Mouse (Mus musculus) heart, adult 2 months (tissue): ENCODE results near the gene Dsel. TPM values are rescaled to one million over a fixed set of nuclear protein-coding genes. Genes with fewer than 3 reads are reported as not detected.

Source experiments
- DNase-seq, 2 experiments: peaks; one replicate each; pipeline ENCODE4 v3.0.0; 2021
- H3K27ac ChIP-seq: fragments of 200-600 bp; 2 replicates; pipeline ENCODE4 v1.8.1; 2022
- H3K27me3 ChIP-seq: fragments of 200-500 bp; 2 replicates; pipeline ENCODE4 v1.6.1; 2012; ENCODE audit warnings: mild to moderate bottlenecking, low read length, inconsistent platforms, mixed read lengths; ENCODE audit not compliant: control insufficient read depth, insufficient read depth
- H3K36me3 ChIP-seq: fragments of 200-500 bp; 2 replicates; pipeline ENCODE4 v1.6.1; 2012; ENCODE audit warnings: low read length, inconsistent platforms; ENCODE audit not compliant: control insufficient read depth, insufficient read depth
- H3K4me1 ChIP-seq: fragments of 200-500 bp; 2 replicates; pipeline ENCODE4 v1.6.1; 2011; ENCODE audit warnings: low read length; ENCODE audit not compliant: control insufficient read depth, insufficient read depth
- H3K4me3 ChIP-seq: fragments of 200-600 bp; 2 replicates; pipeline ENCODE4 v1.8.1; 2022
- H3K79me2 ChIP-seq: fragments of 200-500 bp; replicated peaks from 2 replicates; pipeline ENCODE4 v1.6.1; 2012; ENCODE audit warnings: mild to moderate bottlenecking, inconsistent platforms, low read length, moderate library complexity, mixed read lengths; ENCODE audit not compliant: control insufficient read depth, insufficient read depth
- H3K9ac ChIP-seq: fragments of 200-500 bp; 2 replicates; pipeline ENCODE4 v1.6.1; 2012; ENCODE audit warnings: low read depth, mild to moderate bottlenecking, control low read depth, inconsistent platforms, low read length, mixed read lengths
- CTCF ChIP-seq: fragments of 200-600 bp; IDR thresholded peaks from 2 replicates; pipeline ENCODE4 v1.8.1; 2022; ENCODE audit warnings: antibody characterized with exemption, mild to moderate bottlenecking, moderate library complexity
- EP300 ChIP-seq: fragments of 200-500 bp; IDR thresholded peaks from 2 replicates; pipeline ENCODE4 v1.6.1; 2011; ENCODE audit warnings: low read depth, low read length, control low read depth; ENCODE audit not compliant: insufficient read depth
- POLR2A ChIP-seq: fragments of 200-500 bp; IDR thresholded peaks from 2 replicates; pipeline ENCODE4 v1.6.1; 2011; ENCODE audit warnings: mild to moderate bottlenecking, low read depth, low read length, control low read depth; ENCODE audit not compliant: insufficient read depth
- WGBS: fragments of 180-500 bp; shearing (Covaris S2); methylation state at CpG from one replicate; pipeline ENCODE4 v1.1.7; 2018; 5-methylcytosine and 5-hydroxymethylcytosine counted together
- intact Hi-C: fragments of 180-260 bp; cut with DNase I; formaldehyde crosslinking; loops from one replicate; pipeline ENCODE4 v1.15.1; 2025
- long read RNA-seq: library from polyadenylated mRNA; stranded (forward); transcript quantifications from one replicate; pipeline ENCODE4 v2.0.0, GENCODE M21; 2021
- polyA plus RNA-seq: library from polyadenylated mRNA; depleted of rRNA; stranded (reverse); fragments of >200 nt; gene quantifications from 2 replicates; pipeline ENCODE4 v1.2.3, GENCODE M21; 2012; rRNA removed
- total RNA-seq, 2 experiments: library from RNA; stranded (reverse); gene quantifications; 2 replicates each; pipeline ENCODE4 v1.2.3; 2021

Gene Dsel
- total RNA-seq (1 to 10 TPM; 4.1 to 4.7 TPM), polyA plus RNA-seq (1.3 and 2.1 TPM in 2 replicates)
- long read RNA-seq = 0 reads

DNA sequence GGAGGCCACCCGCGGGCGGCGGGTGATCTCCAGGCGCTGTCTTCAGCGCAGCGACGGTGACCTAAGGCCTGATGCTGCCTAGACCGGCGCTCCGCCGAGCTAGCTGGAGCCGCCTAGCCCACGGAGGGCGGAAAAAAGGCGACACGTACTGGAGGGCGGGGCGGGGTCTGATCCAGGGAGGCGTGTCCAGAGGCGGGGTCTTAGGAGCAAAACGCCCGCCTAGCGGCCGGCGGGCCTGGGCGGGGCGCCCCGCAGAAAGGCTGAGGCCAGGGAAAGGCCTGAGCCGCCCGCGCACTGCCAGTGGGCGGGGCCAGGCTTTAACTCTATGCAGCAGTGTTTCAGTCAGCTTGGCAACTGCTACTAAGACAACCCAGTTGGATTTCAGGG, at the start of gene Dsel:
Gene Dsel, minus strand, starts transcription at position 140 of the 387 bp plus-strand sequence.
- under 1% methylated on average over 33 of the region's 33 CpGs for WGBS
- Histone ChIP-seq H3K27ac (peak within 1 kb of the TSS; percentile 69), H3K27me3 (no peaks in the 10 kb centered on the region), H3K4me3 (peak within 1 kb of the TSS; percentile 60), H3K79me2 (no peaks in the 10 kb centered on the region), H3K4me1 (no peaks in the 10 kb centered on the region), H3K9ac (peak within 1 kb of the TSS; percentile 76), H3K36me3 (peaks cover 2% of the 10 kb centered on the region; the same call in 1 of the 2 replicates)
- TF ChIP-seq POLR2A = peak; percentile 65
- peak; percentile 62 for TF ChIP-seq CTCF
- TF ChIP-seq EP300 = no peak
- intact Hi-C loops = no loop called here
- peak; percentile 94 to 95 for DNase-seq

DNA sequence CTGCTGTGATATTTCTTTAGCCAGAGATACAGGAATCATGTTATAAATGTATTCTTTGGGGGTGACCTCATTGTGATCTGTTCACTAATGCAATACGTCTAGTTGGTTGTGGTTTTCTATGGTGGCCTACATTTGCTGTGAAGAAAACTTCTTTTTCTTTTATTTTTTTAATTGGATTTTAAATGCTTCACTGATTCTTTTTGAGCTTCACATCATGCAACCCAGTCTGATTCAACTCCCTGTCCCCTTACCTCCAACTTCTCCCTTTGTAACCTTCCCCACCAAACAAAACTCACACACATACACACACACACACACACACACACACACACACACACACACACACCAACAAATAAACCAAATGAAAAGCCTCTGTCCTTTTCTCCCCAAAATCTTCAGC, 46.7 kb upstream of the Dsel start:
- H3K4me3 ChIP-seq = no peak overlapping the region
- TF ChIP-seq EP300 = no peak
- no peaks in the 10 kb centered on the region for H3K79me2 ChIP-seq
- no peaks in the 10 kb centered on the region for H3K4me1 ChIP-seq
- H3K27ac ChIP-seq = no peak overlapping the region
- H3K9ac ChIP-seq = no peak overlapping the region
- no peaks in the 10 kb centered on the region for H3K36me3 ChIP-seq
- H3K27me3 ChIP-seq = no peaks in the 10 kb centered on the region
- whole genome bisulfite sequencing = 58% methylated on average over 1 of the region's 1 CpGs
- no peak for DNase-seq
- intact Hi-C loops = no loop called here

DNA sequence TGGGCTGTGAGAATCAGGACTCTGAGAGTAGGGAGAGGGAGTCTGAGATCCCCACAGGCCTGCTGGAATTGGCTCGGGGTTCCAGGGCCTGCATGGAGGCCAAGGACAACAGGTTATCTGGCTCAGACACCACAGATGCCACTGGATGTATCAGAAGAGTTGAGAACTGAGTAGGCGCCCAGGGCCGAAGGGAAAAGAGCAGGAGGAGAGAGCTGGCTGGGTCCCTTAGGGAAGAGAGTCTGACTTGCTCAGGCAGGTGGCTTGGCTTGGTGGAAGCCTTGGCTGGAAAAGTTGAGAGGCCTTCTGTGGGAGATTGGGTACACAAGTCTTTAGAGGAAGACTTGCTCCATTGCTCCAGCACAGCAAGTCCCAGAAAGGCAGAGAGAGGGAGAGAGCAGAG, 18.6 kb upstream of the Dsel start:
- H3K4me3 ChIP-seq = no peak overlapping the region
- 60% methylated on average over 3 of the region's 3 CpGs for WGBS
- H3K27ac ChIP-seq = no peak overlapping the region
- H3K36me3 ChIP-seq = no peaks in the 10 kb centered on the region
- H3K27me3 ChIP-seq = no peaks in the 10 kb centered on the region
- no peaks in the 10 kb centered on the region for H3K4me1 ChIP-seq
- intact Hi-C loops = no loop called here
- TF ChIP-seq CTCF (no peak), EP300 (no peak), POLR2A (no peak)
- DNase-seq = no peak
- no peak overlapping the region for H3K9ac ChIP-seq
- H3K79me2 ChIP-seq = no peaks in the 10 kb centered on the region

DNA sequence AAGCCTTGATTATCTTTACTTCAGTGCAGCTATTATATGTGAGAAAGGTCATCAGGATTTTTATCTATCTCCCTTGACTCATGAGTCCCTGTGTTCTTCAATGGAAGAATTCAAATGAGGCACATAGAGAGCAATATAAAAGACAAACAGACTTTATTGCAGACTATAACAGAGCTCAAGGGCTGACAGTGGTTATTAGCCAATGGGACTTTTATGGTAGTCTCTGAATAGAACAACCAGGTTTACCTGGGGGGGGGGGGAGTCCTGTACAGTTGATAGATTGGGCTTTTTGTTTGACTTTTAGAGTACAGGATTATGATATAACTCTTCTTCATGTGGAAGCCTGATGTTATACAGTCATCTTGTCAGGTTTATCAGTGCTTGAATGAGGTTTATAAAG, 11.1 kb upstream of the Dsel start:
- intact Hi-C loops = no loop called here
- no peak for TF ChIP-seq EP300
- TF ChIP-seq CTCF = no peak
- TF ChIP-seq POLR2A = no peak
- Histone ChIP-seq H3K27me3 (no peaks in the 10 kb centered on the region), H3K79me2 (no peaks in the 10 kb centered on the region), H3K9ac (no peak overlapping the region), H3K4me3 (no peak overlapping the region), H3K36me3 (no peaks in the 10 kb centered on the region), H3K4me1 (no peaks in the 10 kb centered on the region), H3K27ac (no peak overlapping the region)
- no peak for DNase-seq

DNA sequence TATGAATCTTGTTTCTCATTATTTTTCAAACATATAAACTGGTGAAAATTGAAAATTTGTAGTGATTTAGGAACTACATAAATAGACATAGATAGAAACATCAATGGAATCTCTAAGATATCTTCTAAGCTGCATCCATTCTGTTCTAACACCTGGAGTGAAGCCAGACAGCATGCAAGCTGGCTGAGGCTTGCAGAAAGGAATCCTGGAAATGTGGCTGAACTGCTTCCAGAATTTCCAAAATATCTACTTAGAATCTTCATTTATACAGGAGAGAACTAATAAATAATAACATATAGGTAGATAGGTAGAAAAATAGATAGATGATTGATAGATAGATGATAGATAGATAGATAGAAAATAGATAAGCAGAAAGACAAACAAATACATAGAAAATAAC, 8.5 kb upstream of the Dsel start:
- H3K4me3 ChIP-seq = no peak overlapping the region
- no peaks in the 10 kb centered on the region for H3K27me3 ChIP-seq
- TF ChIP-seq POLR2A (no peak), CTCF (no peak), EP300 (no peak)
- H3K4me1 ChIP-seq = no peaks in the 10 kb centered on the region
- no peaks in the 10 kb centered on the region for H3K36me3 ChIP-seq
- no peak overlapping the region for H3K9ac ChIP-seq
- no peak for DNase-seq
- H3K79me2 ChIP-seq = no peaks in the 10 kb centered on the region
- H3K27ac ChIP-seq = no peak overlapping the region
- intact Hi-C loops = no loop called here

DNA sequence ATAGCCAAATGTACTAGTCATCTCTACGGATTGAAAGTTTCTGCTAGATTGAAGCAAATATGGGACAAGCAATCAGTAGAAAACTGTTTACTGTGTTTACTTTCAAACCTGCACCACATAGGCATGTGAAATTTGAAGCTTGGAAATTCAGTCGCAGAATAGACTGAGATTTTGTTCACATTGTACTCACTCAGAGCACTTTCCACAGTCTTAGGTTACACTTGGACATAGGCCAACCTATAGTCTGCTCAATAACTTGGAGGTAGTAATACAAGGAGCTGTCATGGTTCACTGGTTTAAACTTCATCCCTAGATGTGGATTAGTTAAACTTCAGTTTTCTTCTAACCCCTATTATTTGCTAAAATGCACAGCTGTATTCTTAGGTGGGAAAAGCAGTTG, 749 bp upstream of the Dsel start:
- no peaks in the 10 kb centered on the region for H3K27me3 ChIP-seq
- peaks cover 2% of the 10 kb centered on the region; the same call in 1 of the 2 replicates for H3K36me3 ChIP-seq
- intact Hi-C loops = no loop called here
- 47% methylated on average over 2 of the region's 2 CpGs for WGBS
- no peak for DNase-seq
- H3K4me3 ChIP-seq = no peak overlapping the region
- no peaks in the 10 kb centered on the region for H3K79me2 ChIP-seq
- no peaks in the 10 kb centered on the region for H3K4me1 ChIP-seq
- TF ChIP-seq CTCF (no peak), POLR2A (no peak), EP300 (no peak)
- no peak overlapping the region for H3K27ac ChIP-seq
- no peak overlapping the region for H3K9ac ChIP-seq
